Mouse (Mus musculus): Measurements from ENCODE around the gene Stx5a. TPM values are rescaled to one million over a fixed set of nuclear protein-coding genes. Genes with fewer than 3 reads are reported as not detected.
A peak's percentile ranks its signal among the peaks of the same experiment; 100 is the strongest.

Stx5a gene
- polyA plus RNA-seq, 1 experiment from 2014 or later, result 94.9 TPM

GRCm38 (mm10) chr19:8765562-8765961, 24.3 kb downstream of the Stx5a start:
- no peak overlapping the region for H3K4me3 ChIP-seq
- H3K27me3 ChIP-seq (ENCODE audit: low read depth, poor library complexity, severe bottlenecking), result no peaks in the 10 kb centered on the region
- DNase-seq (ENCODE audit: low spot score), result no peak
- H3K36me3 ChIP-seq, result peaks cover 99% of the 10 kb centered on the region
- H3K27ac ChIP-seq (replicated peaks), result no peak overlapping the region
- peaks cover 12% of the 10 kb centered on the region; the same call in 1 of the 2 replicates for H3K9me3 ChIP-seq (replicated peaks)
- H3K4me1 ChIP-seq, result peaks cover 4% of the 10 kb centered on the region
- 96% methylated on average over 9 of the region's 9 CpGs for WGBS

GRCm38 (mm10) chr19:8770567-8771270, 29.5 kb downstream of the Stx5a start, which contains the start of gene Tmem223:
Tmem223 (plus strand) TSS chr19:8770996.
- 18% methylated on average over 29 of the region's 29 CpGs for WGBS
- Histone ChIP-seq H3K4me1 (peaks cover 42% of the 10 kb centered on the region), H3K9me3 (replicated peaks) (peaks cover 1% of the 10 kb centered on the region; the same call in 1 of the 2 replicates), H3K27ac (replicated peaks) (peak within 1 kb of the TSS; percentile 98), H3K4me3 (peak within 1 kb of the TSS; percentile 89), H3K36me3 (peaks cover 76% of the 10 kb centered on the region), H3K27me3 (ENCODE audit: low read depth, poor library complexity, severe bottlenecking) (no peaks in the 10 kb centered on the region)
- DNase-seq (ENCODE audit: low spot score), result peak; percentile 83

GRCm38 (mm10) chr19:8772996-8773395, 31.8 kb downstream of the Stx5a start:
- Histone ChIP-seq H3K27ac (replicated peaks) (peak overlapping the region; percentile 98; the same call in 1 of the 2 replicates), H3K4me1 (peaks cover 49% of the 10 kb centered on the region)

GRCm38 (mm10) chr19:8773409-8773808, 32.2 kb downstream of the Stx5a start:
- Histone ChIP-seq H3K4me3 (peak overlapping the region; percentile 89), H3K36me3 (peaks cover 56% of the 10 kb centered on the region), H3K27ac (replicated peaks) (peak overlapping the region; percentile 98), H3K4me1 (peaks cover 49% of the 10 kb centered on the region), H3K27me3 (ENCODE audit: low read depth, poor library complexity, severe bottlenecking) (no peaks in the 10 kb centered on the region), H3K9me3 (replicated peaks) (no peaks in the 10 kb centered on the region)
- WGBS, result 66% methylated on average over 6 of the region's 6 CpGs
- peak; percentile 14 for DNase-seq (ENCODE audit: low spot score)

More at GRCm38 (mm10) chr19:8772996-8773395, 31.8 kb downstream of the Stx5a start:
- DNase-seq (ENCODE audit: low spot score), result no peak
- H3K9me3 ChIP-seq (replicated peaks), result no peaks in the 10 kb centered on the region
- H3K36me3 ChIP-seq, result peaks cover 56% of the 10 kb centered on the region
- WGBS, result 88% methylated on average over 5 of the region's 5 CpGs
- no peaks in the 10 kb centered on the region for H3K27me3 ChIP-seq (ENCODE audit: low read depth, poor library complexity, severe bottlenecking)
- H3K4me3 ChIP-seq, result peak overlapping the region; percentile 89

DNA sequence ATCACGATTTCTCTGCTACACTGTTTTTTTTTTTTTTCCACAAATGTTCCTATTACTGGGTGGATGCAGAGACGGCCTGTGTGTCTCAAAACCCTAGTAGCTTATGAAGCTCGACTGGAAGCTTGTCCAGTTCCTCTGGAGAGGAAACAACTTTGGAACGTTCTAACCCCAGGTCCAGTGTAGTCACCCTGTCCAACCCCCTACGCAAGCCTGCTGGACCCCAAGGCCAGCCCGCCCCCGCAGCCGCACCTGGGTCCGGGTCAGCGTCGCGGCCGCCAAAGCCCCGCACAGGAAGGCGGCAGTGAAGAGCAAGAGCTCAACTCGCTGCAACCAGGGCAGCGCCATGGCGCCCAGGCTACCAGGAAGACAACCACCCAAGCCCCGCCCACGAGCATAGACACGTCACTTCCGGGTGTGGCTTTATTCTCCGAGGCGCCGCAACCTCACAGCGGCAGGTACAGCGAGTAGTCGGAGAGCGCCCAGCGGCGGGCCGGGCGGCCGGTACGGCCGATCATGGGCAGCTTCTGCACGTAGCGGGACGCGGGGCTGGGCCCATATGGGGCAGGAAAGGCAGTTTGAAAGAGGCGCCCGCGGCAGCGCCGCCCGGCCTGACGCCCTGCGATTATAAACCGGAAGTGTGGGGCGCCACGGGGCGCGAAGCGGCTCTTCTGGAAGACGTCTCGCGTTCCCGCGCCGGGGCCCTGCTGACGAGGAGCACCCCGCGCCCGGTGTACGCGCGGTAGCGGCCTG, 33.0 kb downstream of the Stx5a start, which contains the start of gene Tmem179b:
Tmem179b (minus strand) TSS at position 382 of the 750 bp plus-strand sequence.
- Histone ChIP-seq H3K4me3 (peak within 1 kb of the TSS; percentile 89), H3K36me3 (peaks cover 56% of the 10 kb centered on the region), H3K9me3 (replicated peaks) (no peaks in the 10 kb centered on the region), H3K4me1 (peaks cover 49% of the 10 kb centered on the region), H3K27me3 (ENCODE audit: low read depth, poor library complexity, severe bottlenecking) (no peaks in the 10 kb centered on the region), H3K27ac (replicated peaks) (peak within 1 kb of the TSS; percentile 98)
- under 1% methylated on average over 68 of the region's 68 CpGs for WGBS
- peak; percentile 97 for DNase-seq (ENCODE audit: low spot score)

GRCm38 (mm10) chr19:8774951-8775421, 33.8 kb downstream of the Stx5a start:
- Histone ChIP-seq H3K27me3 (ENCODE audit: low read depth, poor library complexity, severe bottlenecking) (no peaks in the 10 kb centered on the region), H3K9me3 (replicated peaks) (no peaks in the 10 kb centered on the region), H3K36me3 (peaks cover 55% of the 10 kb centered on the region), H3K4me1 (peaks cover 49% of the 10 kb centered on the region), H3K27ac (replicated peaks) (peak overlapping the region; percentile 98), H3K4me3 (peak overlapping the region; percentile 89)
- WGBS, result 7% methylated on average over 20 of the region's 20 CpGs
- DNase-seq (ENCODE audit: low spot score), result no peak

DNA sequence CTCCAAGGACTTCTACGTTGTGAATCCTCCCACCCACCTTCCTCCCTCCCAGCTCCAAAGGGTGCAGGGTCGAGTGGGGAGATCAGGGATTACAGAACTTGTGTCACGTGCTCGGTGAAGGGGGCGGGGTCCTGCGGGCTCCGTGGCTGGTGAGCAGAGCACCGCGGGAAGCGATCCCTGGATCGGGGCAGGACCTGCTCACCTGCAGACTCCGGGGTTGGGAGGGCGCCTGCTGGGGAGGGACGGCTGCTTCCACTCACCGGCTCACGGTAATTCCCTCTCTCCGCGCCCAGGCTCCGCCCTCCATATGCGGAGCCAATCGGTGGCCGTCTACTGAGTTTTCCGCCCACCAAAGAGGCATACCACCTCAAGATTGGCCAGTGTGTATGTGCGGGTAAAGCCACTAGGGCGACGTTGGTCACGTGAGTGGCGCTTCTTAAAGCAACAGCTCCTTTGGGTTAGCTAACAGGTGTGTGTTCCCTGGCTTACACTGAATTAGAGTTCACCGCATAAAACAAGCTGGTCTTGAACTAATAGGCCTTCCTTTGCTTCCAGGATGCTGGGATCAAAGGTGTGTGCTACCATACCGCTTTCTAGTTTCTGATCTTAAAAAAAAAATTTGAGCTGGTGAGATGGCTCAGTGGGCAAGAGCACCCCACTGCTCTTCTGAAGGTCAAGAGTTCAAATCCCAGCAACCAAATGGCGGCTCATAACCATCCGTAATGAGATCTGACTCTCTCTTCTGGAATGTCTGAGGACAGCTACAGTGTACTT, 45.0 kb downstream of the Stx5a start, which contains the start of gene Taf6l:
Taf6l (minus strand) TSS at position 410 of the 774 bp plus-strand sequence.
- WGBS, result 1% methylated on average over 32 of the region's 32 CpGs

DNA sequence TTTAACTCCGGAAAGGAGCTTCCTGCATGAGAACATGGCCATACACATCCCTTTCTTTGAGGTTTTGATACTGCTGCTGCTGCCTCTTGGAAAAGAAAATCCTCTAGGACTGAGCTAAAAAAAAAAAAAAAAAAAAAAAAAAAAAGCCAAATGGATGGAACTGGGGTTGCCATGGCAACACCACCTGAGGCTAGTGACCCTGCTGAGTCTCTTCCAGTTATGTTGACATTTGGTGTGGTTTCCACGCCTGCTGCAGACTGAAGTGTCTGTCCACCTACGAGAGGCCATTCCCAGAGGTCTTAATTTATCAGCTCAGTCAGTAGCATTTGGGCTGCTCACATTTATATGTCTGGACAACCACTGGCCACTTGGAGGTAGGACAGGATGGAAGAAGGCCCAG, 47.3 kb downstream of the Stx5a start:
- Histone ChIP-seq H3K27ac (replicated peaks) (no peak overlapping the region), H3K9me3 (replicated peaks) (0 out of 2 replicates have a peak, but pooled peaks cover 5% of the 10 kb centered on the region), H3K36me3 (peaks cover 35% of the 10 kb centered on the region), H3K4me3 (no peak overlapping the region), H3K4me1 (peaks cover 27% of the 10 kb centered on the region), H3K27me3 (ENCODE audit: low read depth, poor library complexity, severe bottlenecking) (no peaks in the 10 kb centered on the region)
- no peak for DNase-seq (ENCODE audit: low spot score)
- 26% methylated on average over 3 of the region's 3 CpGs for WGBS

More for the DNA sequence above, 45.0 kb downstream of the Stx5a start, which contains the start of gene Taf6l:
- Histone ChIP-seq H3K9me3 (replicated peaks) (no peaks in the 10 kb centered on the region), H3K4me3 (peak within 1 kb of the TSS; percentile 73), H3K36me3 (peaks cover 39% of the 10 kb centered on the region), H3K27me3 (ENCODE audit: low read depth, poor library complexity, severe bottlenecking) (no peaks in the 10 kb centered on the region), H3K4me1 (peaks cover 27% of the 10 kb centered on the region), H3K27ac (replicated peaks) (peak within 1 kb of the TSS; percentile 89)
- peak; percentile 91 for DNase-seq (ENCODE audit: low spot score)

GRCm38 (mm10) chr19:8789171-8789570, 48.0 kb downstream of the Stx5a start:
- WGBS, result 81% methylated on average over 1 of the region's 1 CpGs
- H3K27me3 ChIP-seq (ENCODE audit: low read depth, poor library complexity, severe bottlenecking), result no peaks in the 10 kb centered on the region
- peaks cover 27% of the 10 kb centered on the region for H3K4me1 ChIP-seq
- H3K4me3 ChIP-seq, result no peak overlapping the region
- H3K36me3 ChIP-seq, result peaks cover 35% of the 10 kb centered on the region
- H3K9me3 ChIP-seq (replicated peaks), result 0 out of 2 replicates have a peak, but pooled peaks cover 5% of the 10 kb centered on the region
- H3K27ac ChIP-seq (replicated peaks), result no peak overlapping the region
- no peak for DNase-seq (ENCODE audit: low spot score)

DNA sequence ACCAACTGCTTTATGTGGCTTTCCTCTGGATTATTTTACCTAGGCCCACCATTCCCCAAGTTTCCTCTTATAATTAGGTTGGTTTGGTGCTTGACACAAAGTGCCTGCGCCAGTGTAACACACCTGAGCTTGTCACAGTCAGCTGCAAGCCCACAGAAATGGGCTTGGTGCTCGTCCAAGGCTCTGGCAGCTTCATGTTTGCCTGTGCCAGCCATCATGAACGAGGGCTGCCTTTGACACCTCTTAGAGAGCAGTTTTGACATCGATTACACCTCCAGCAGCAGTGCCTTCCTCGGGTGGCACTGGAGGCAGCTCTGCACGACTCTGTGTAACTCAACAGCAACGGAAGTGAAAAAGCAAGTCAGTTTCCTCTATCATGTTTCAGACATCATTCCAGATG, 49.0 kb downstream of the Stx5a start:
- Histone ChIP-seq H3K27me3 (ENCODE audit: low read depth, poor library complexity, severe bottlenecking) (no peaks in the 10 kb centered on the region), H3K27ac (replicated peaks) (no peak overlapping the region)
- WGBS, result 89% methylated on average over 7 of the region's 7 CpGs

DNA sequence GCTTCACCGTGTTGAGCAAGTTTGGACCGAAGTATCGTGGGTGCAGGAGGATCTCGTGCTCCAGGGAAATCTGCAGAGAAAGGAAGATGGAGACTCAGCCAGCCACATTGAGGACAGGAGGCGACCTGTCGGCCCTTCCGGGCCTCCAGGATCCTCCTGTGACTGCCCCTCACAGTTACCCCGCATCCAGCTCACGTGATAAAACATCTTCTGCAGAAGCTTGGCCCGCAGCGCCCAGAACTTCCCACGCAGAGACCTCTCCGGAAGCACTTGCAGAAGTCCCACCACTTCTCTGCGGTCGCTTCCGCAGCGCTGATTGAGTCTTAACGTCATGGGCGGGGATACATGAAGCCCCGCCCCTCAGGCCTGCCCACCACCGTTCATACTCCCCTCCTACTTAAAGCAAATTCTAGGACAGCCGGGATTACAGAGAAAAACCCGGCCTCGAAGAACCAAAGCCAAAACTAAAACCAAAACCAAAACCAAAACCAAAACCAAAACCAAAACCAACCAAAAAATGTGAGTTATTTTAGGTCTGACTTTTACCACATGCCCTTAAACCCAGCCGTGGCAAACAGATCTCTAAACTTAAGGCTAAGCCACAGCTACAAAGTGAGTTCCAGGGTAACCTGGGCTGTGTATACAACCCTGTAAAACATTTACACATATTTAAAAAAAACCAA, 57.2 kb downstream of the Stx5a start, which contains the start of gene Polr2g:
Polr2g (minus strand) TSS at position 314 of the 683 bp plus-strand sequence.
- no peaks in the 10 kb centered on the region for H3K27me3 ChIP-seq (ENCODE audit: low read depth, poor library complexity, severe bottlenecking)
- peak within 1 kb of the TSS; percentile 84 for H3K4me3 ChIP-seq
- peaks cover 25% of the 10 kb centered on the region for H3K4me1 ChIP-seq
- H3K27ac ChIP-seq (replicated peaks), result peak within 1 kb of the TSS; percentile 85
- peaks cover 32% of the 10 kb centered on the region for H3K36me3 ChIP-seq
- 0 out of 2 replicates have a peak, but pooled peaks cover 2% of the 10 kb centered on the region for H3K9me3 ChIP-seq (replicated peaks)
- DNase-seq (ENCODE audit: low spot score), result peak; percentile 89
- 2% methylated on average over 25 of the region's 25 CpGs for WGBS

More for the DNA sequence above, 49.0 kb downstream of the Stx5a start:
- H3K4me1 ChIP-seq, result peaks cover 23% of the 10 kb centered on the region
- H3K36me3 ChIP-seq, result peaks cover 45% of the 10 kb centered on the region
- 0 out of 2 replicates have a peak, but pooled peaks cover 5% of the 10 kb centered on the region for H3K9me3 ChIP-seq (replicated peaks)
- no peak overlapping the region for H3K4me3 ChIP-seq
- DNase-seq (ENCODE audit: low spot score), result no peak
